14 mouse cellular contexts compared by ENCODE assay signal in the genomic region with DNA sequence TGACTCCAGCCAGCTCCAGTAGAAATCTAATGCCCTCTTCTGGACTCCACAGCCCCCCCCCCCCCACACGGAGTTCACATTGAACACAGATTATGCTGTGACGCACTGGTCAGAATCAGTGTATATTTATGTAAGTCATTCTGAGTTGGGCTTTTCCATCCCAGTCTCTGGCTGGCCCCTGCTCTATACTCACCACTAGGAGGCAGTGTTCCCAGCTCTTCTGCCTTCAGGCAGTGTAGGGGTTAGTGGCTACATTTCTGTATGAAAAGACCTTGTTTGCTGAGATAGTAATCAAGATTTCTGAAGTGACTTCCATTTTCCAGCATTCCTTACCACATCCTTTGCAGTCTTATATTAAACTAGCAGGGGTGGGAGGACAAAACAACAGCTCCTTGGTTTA.
DNase-seq lines count a peak whose midpoint lies in the region; ATAC-seq and TF ChIP-seq lines count a peak whose summit lies in the region.
"Had no signal": no experiment of that assay in that cellular context is flagged by ENCODE, and none has a peak within 500 bp of the region (broad histone marks: within the 10 kb centered on the region; RNA-seq: fewer than 3 reads in every experiment).

No protein-coding gene starts in this region.

- no peak for ATAC-seq in kidney, postnatal 0 days (replicated peaks; ENCODE audit: low FRiP score, low read depth)
- ATAC-seq in megakaryocyte progenitor cell, adult 5-6 weeks (replicated peaks; ENCODE audit: poor library complexity): peak; percentile 54; the same call in 1 of the 2 replicates
- no peak for ATAC-seq in hindbrain, embryonic 13.5 days (ENCODE audit: low FRiP score)
- ATAC-seq: inflammation-experienced regulatory T-cells, adult 6 months had no signal

- no peak overlapping the region for H3K9ac ChIP-seq in kidney, postnatal 0 days (ENCODE audit: low read depth, low read length)
- H3K9ac ChIP-seq in hindbrain, embryonic 13.5 days: no peak overlapping the region
- H3K9ac ChIP-seq: embryonic facial prominence, embryonic 12.5 days; limb, embryonic 12.5 days had no signal

- H3K27me3 ChIP-seq in kidney, postnatal 0 days (ENCODE audit: insufficient read depth, low read length): no peaks in the 10 kb centered on the region
- H3K27me3 ChIP-seq in hindbrain, embryonic 13.5 days: no peaks in the 10 kb centered on the region
- H3K27me3 ChIP-seq: embryonic facial prominence, embryonic 12.5 days; limb, embryonic 12.5 days had no signal

- peak; percentile 63 for TF ChIP-seq CTCF in kidney, postnatal 0 days (IDR thresholded peaks at IDR 0.05; ENCODE audit: low read depth)

- H3K4me2 ChIP-seq in kidney, postnatal 0 days (ENCODE audit: low read length): no peak overlapping the region
- H3K4me2 ChIP-seq in hindbrain, embryonic 13.5 days: no peak overlapping the region
- H3K4me2 ChIP-seq: embryonic facial prominence, embryonic 12.5 days; limb, embryonic 12.5 days had no signal

- no peak overlapping the region for H3K4me3 ChIP-seq in kidney, postnatal 0 days (replicated peaks; ENCODE audit: low read depth, low read length)
- no peak overlapping the region for H3K4me3 ChIP-seq in hindbrain, embryonic 13.5 days
- H3K4me3 ChIP-seq: embryonic facial prominence, embryonic 12.5 days; limb, embryonic 12.5 days; myocyte had no signal

- H3K9me3 ChIP-seq in kidney, postnatal 0 days (replicated peaks; ENCODE audit: low read length): no peaks in the 10 kb centered on the region
- H3K9me3 ChIP-seq in hindbrain, embryonic 13.5 days: no peaks in the 10 kb centered on the region
- H3K9me3 ChIP-seq: embryonic facial prominence, embryonic 12.5 days; limb, embryonic 12.5 days had no signal

- no peaks in the 10 kb centered on the region for H3K36me3 ChIP-seq in kidney, postnatal 0 days (ENCODE audit: insufficient read depth, low read length)
- no peaks in the 10 kb centered on the region for H3K36me3 ChIP-seq in hindbrain, embryonic 13.5 days
- H3K36me3 ChIP-seq: embryonic facial prominence, embryonic 12.5 days; limb, embryonic 12.5 days had no signal

- H3K27ac ChIP-seq in kidney, postnatal 0 days: no peak overlapping the region
- no peak overlapping the region for H3K27ac ChIP-seq in hindbrain, embryonic 13.5 days
- H3K27ac ChIP-seq: embryonic facial prominence, embryonic 12.5 days; limb, embryonic 12.5 days had no signal

- 63% methylated on average over 2 of the region's 2 CpGs for WGBS in kidney, postnatal 0 days
- WGBS in hindbrain, embryonic 13.5 days: 72% methylated on average over 2 of the region's 2 CpGs

- DNase-seq in kidney, postnatal 0 days (ENCODE audit: low spot score): no peak
- DNase-seq in kidney, postnatal 25 days: no peak
- peak; percentile 14 for DNase-seq in CD4-positive helper T cell, adult 2 months (ENCODE audit: low read depth, low spot score)
- DNase-seq in WW6 (ENCODE audit: low read depth, low spot score): peak; percentile 18
- DNase-seq in ovary, postnatal 14 days (ENCODE audit: low spot score): no peak
- no peak for DNase-seq in layer of hippocampus, adult 9-11 months
- DNase-seq: adrenal gland, adult 8-10 months; gastrocnemius, postnatal 36 days had no signal

- H3K4me1 ChIP-seq in kidney, postnatal 0 days (replicated peaks; ENCODE audit: insufficient read depth, low read length): no peaks in the 10 kb centered on the region
- H3K4me1 ChIP-seq in hindbrain, embryonic 13.5 days (replicated peaks): no peaks in the 10 kb centered on the region
- H3K4me1 ChIP-seq: embryonic facial prominence, embryonic 12.5 days; limb, embryonic 12.5 days had no signal

Comparison
In these comparisons a context has a peak if more than half of its experiments do, and no peak if none do; other contexts are left out.
1. DNase-seq: peak in CD4-positive helper T cell, adult 2 months (single experiment) and WW6 (single experiment); none in kidney, postnatal 0 days (single experiment), kidney, postnatal 25 days (0 of 2), ovary, postnatal 14 days (single experiment) and layer of hippocampus, adult 9-11 months (single experiment).